Mouse (Mus musculus) heart, embryonic 10.5 days (tissue): ENCODE measurements around the gene Ube2l6. TPM values are rescaled to one million over a fixed set of nuclear protein-coding genes. Genes with fewer than 3 reads are reported as not detected.

Experiments
- DNase-seq: peaks from one replicate; pipeline ENCODE4 v3.0.0-alpha.2; 2017; ENCODE audit warnings: low spot score
- H3K27ac ChIP-seq: fragments of 300-500 bp; sonication (generic); 2 replicates; pipeline ENCODE4 v1.5.1; 2016; ENCODE audit warnings: mild to moderate bottlenecking
- H3K27me3 ChIP-seq: fragments of 300-500 bp; sonication (generic); 2 replicates; pipeline ENCODE4 v1.6.1; 2016; ENCODE audit warnings: mild to moderate bottlenecking; ENCODE audit not compliant: poor library complexity, insufficient read depth, severe bottlenecking
- H3K36me3 ChIP-seq: fragments of 300-500 bp; sonication (generic); 2 replicates; pipeline ENCODE4 v1.6.1; 2016; ENCODE audit warnings: mild to moderate bottlenecking, moderate library complexity
- H3K4me1 ChIP-seq: fragments of 300-500 bp; sonication (generic); 2 replicates; pipeline ENCODE4 v1.6.1; 2016; ENCODE audit warnings: mild to moderate bottlenecking
- H3K4me3 ChIP-seq: fragments of 300-500 bp; sonication (generic); 2 replicates; pipeline ENCODE4 v1.5.1; 2016; ENCODE audit warnings: mild to moderate bottlenecking, moderate library complexity
- H3K9me3 ChIP-seq: fragments of 300-500 bp; sonication (generic); 2 replicates; pipeline ENCODE4 v1.6.1; 2016; ENCODE audit warnings: mild to moderate bottlenecking, moderate library complexity
- WGBS: fragments of 180-500 bp; shearing (Covaris S2); methylation state at CpG from one replicate; pipeline ENCODE4 v1.1.7; 2016; 5-methylcytosine and 5-hydroxymethylcytosine counted together
- polyA plus RNA-seq: library from polyadenylated mRNA; unstranded; fragments of >200 nt; fragmentation: Nextera tagmentation; extraction: Ambion mirVana; gene quantifications from 2 replicates; pipeline ENCODE4 v1.2.1, GENCODE M21; 2016

The Ube2l6 gene
- polyA plus RNA-seq, 1 experiment from 2014 or later = 51.3 TPM

- Histone ChIP-seq H3K27ac (no peak overlapping the region), H3K27me3 (peaks cover 1% of the 10 kb centered on the region; the same call in 1 of the 2 replicates), H3K4me3 (no peak overlapping the region), H3K36me3 (peaks cover 51% of the 10 kb centered on the region), H3K9me3 (no peaks in the 10 kb centered on the region), H3K4me1 (peaks cover 36% of the 10 kb centered on the region)
- 67% methylated on average over 6 of the region's 6 CpGs for WGBS
- peak; percentile 79 for DNase-seq
These were observed 45.0 kb downstream of the Ube2l6 start for GRCm38 (mm10) chr2:84843654-84844053.

- Histone ChIP-seq H3K27ac (no peak overlapping the region), H3K4me1 (peaks cover 36% of the 10 kb centered on the region), H3K36me3 (peaks cover 66% of the 10 kb centered on the region), H3K9me3 (no peaks in the 10 kb centered on the region), H3K27me3 (no peaks in the 10 kb centered on the region), H3K4me3 (no peak overlapping the region)
- 63% methylated on average over 1 of the region's 1 CpGs for WGBS
- no peak for DNase-seq
These were observed 46.6 kb downstream of the Ube2l6 start for GRCm38 (mm10) chr2:84845226-84845625.

- Histone ChIP-seq H3K27ac (no peak overlapping the region), H3K4me1 (peaks cover 23% of the 10 kb centered on the region), H3K9me3 (no peaks in the 10 kb centered on the region), H3K4me3 (peak overlapping the region; percentile 12; the same call in 1 of the 2 replicates), H3K27me3 (no peaks in the 10 kb centered on the region), H3K36me3 (peaks cover 92% of the 10 kb centered on the region)
- no peak for DNase-seq
- 56% methylated on average over 7 of the region's 7 CpGs for WGBS
These were observed 51.9 kb downstream of the Ube2l6 start for GRCm38 (mm10) chr2:84850407-84851129.

GRCm38 (mm10) chr2:84851130-84852040 is 52.8 kb downstream of the Ube2l6 start:
- Histone ChIP-seq H3K4me3 (peak overlapping the region; percentile 12; the same call in 1 of the 2 replicates), H3K4me1 (peaks cover 23% of the 10 kb centered on the region), H3K27ac (peak overlapping the region; percentile 42; the same call in 1 of the 2 replicates), H3K27me3 (no peaks in the 10 kb centered on the region), H3K9me3 (no peaks in the 10 kb centered on the region), H3K36me3 (peaks cover 92% of the 10 kb centered on the region)
- peak; percentile 90 for DNase-seq
- 35% methylated on average over 23 of the region's 23 CpGs for WGBS

GRCm38 (mm10) chr2:84855732-84856131 is 57.1 kb downstream of the Ube2l6 start:
- no peak overlapping the region for H3K27ac ChIP-seq
- H3K36me3 ChIP-seq = peaks cover 95% of the 10 kb centered on the region
- H3K9me3 ChIP-seq = no peaks in the 10 kb centered on the region
- no peak for DNase-seq
- 77% methylated on average over 2 of the region's 2 CpGs for WGBS
- peaks cover 9% of the 10 kb centered on the region for H3K4me1 ChIP-seq
- H3K4me3 ChIP-seq = no peak overlapping the region
- no peaks in the 10 kb centered on the region for H3K27me3 ChIP-seq

- 95% methylated on average over 1 of the region's 1 CpGs for WGBS
- H3K9me3 ChIP-seq = no peaks in the 10 kb centered on the region
- no peaks in the 10 kb centered on the region for H3K4me1 ChIP-seq
- H3K4me3 ChIP-seq = no peak overlapping the region
- H3K36me3 ChIP-seq = peaks cover 98% of the 10 kb centered on the region
- H3K27me3 ChIP-seq = no peaks in the 10 kb centered on the region
- no peak for DNase-seq
- no peak overlapping the region for H3K27ac ChIP-seq
These were observed 59.9 kb downstream of the Ube2l6 start for GRCm38 (mm10) chr2:84858551-84858950.

Other genes starting within 250 kb of the Ube2l6 start
- 65.2 and 91.5 TPM in 2 replicates for gene Ctnnd1, start 148.1 kb upstream of the Ube2l6 start, polyA plus RNA-seq
- gene Btbd18, start 139.7 kb upstream of the Ube2l6 start, polyA plus RNA-seq = 0.21 and 0.29 TPM in 2 replicates
- 347 and 370 TPM in 2 replicates for gene Selenoh, start 128.1 kb upstream of the Ube2l6 start, polyA plus RNA-seq
- not detected in 2 replicates for gene Gm28635, start 120.8 kb upstream of the Ube2l6 start, polyA plus RNA-seq
- gene Med19, start 120.4 kb upstream of the Ube2l6 start, polyA plus RNA-seq = 30.8 and 39.9 TPM in 2 replicates
- gene Tmx2, start 119.7 kb upstream of the Ube2l6 start, polyA plus RNA-seq = 172 and 182 TPM in 2 replicates
- gene Zdhhc5, start 83.6 kb upstream of the Ube2l6 start, polyA plus RNA-seq = 33.3 and 33.4 TPM in 2 replicates
- gene Clp1, start 71.5 kb upstream of the Ube2l6 start, polyA plus RNA-seq = 30.0 and 42.1 TPM in 2 replicates
- 6.4 and 6.8 TPM in 2 replicates for gene Ypel4, start 64.8 kb upstream of the Ube2l6 start, polyA plus RNA-seq
- 6.9 and 7.3 TPM in 2 replicates for gene Gm19426, start 55.2 kb upstream of the Ube2l6 start, polyA plus RNA-seq
- gene Serping1, start 23.4 kb upstream of the Ube2l6 start, polyA plus RNA-seq = 22.0 and 28.5 TPM in 2 replicates
- gene Smtnl1, start 23.8 kb downstream of the Ube2l6 start, polyA plus RNA-seq = 0.18 and 0.19 TPM in 2 replicates
- 82.9 and 92.9 TPM in 2 replicates for gene Timm10, start 28.2 kb downstream of the Ube2l6 start, polyA plus RNA-seq
- 38.9 and 41.0 TPM in 2 replicates for gene Slc43a1, start 40.0 kb downstream of the Ube2l6 start, polyA plus RNA-seq
- 0.33 and 0.88 TPM in 2 replicates for gene Rtn4rl2, start 87.9 kb downstream of the Ube2l6 start, polyA plus RNA-seq
- gene Slc43a3, start 137.8 kb downstream of the Ube2l6 start, polyA plus RNA-seq = 48.4 and 50.9 TPM in 2 replicates
- gene Prg2, start 181.6 kb downstream of the Ube2l6 start, polyA plus RNA-seq = 0.64 TPM in 1 of 2 replicates, not detected in the other
- gene Prg3, start 189.4 kb downstream of the Ube2l6 start, polyA plus RNA-seq = 0.31 TPM in 1 of 2 replicates, not detected in the other
- gene Ssrp1, start 238.4 kb downstream of the Ube2l6 start, polyA plus RNA-seq = 223 and 273 TPM in 2 replicates
- 1.1 and 1.6 TPM in 2 replicates for gene P2rx3, start 238.6 kb downstream of the Ube2l6 start, polyA plus RNA-seq
- 24.7 and 25.9 TPM in 2 replicates for gene Tnks1bp1, start 249.2 kb downstream of the Ube2l6 start, polyA plus RNA-seq